Mouse (Mus musculus): ENCODE measurements at regions not wholly inside any gene's neighbourhood (a gene's known extent, or its start where the extent isn't known, plus 50 kb on each side); places are given as distances from the start of the nearest gene placed in this dataset.
A peak's percentile ranks its signal among the peaks of the same experiment; 100 is the strongest.

DNA sequence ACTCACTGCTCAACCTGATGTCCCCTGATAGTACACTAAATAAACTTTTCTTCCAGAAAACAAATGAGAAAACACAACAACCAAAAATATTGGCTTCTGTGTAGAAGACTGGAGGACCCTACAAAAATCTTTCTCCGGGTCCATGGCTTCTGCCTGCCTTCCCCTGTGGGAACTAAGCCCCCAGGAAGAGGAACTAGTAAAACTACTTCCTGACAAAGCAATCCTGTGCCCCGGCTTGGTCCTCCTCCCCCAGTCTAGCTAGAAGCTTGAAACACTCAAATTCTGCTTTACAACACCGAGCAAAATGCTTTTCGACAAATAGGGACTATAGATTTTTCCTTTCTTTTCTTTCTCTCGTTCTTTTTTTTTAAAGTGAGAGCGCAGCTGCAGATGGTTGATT is 51.3 kb upstream of the Mki67 start:
- no peak for DNase-seq (ENCODE audit: extremely low read depth, low read depth)

DNA sequence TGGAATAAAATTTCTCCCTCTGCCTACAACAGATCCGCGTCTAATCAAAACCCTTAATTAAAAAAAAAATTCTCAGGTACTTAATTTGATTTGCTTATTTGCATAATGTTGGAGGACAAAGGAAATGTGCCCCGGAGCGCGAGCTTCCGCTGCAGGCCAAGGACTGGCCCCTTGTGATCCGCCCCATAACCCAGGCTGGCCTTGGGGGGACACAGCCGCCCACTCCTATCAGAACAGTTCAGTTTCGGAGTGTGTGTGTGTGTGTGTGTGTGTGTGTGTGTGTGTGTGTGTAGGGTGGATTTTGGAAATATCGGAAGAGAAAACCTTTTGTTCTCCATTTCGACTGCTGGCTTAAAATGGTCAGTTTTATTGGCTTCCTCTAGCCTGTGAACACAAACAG is 51.9 kb upstream of the Mki67 start:
- no peak for DNase-seq (ENCODE audit: extremely low read depth, low read depth)

DNA sequence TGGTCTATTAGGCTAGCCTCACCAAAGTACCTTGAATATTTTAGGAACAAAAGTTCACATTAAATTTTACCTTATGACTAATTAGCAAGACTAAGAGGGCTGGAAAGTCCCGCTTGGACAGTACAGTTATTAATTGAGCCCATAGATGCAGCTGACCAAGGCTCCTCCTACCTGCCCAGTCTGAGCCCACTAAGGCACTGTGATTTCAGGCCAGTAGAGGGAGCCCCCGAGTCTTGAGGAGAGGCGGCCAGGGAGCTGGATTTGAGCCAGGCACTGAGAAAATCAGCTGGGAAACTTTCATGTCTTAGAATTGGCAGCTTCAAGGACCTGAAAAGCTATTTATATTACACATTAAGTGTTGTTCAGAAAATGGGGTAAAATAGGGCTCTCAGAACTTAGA is 52.4 kb upstream of the Mki67 start:
- DNase-seq (ENCODE audit: extremely low read depth, low read depth) = peak; percentile 24

DNA sequence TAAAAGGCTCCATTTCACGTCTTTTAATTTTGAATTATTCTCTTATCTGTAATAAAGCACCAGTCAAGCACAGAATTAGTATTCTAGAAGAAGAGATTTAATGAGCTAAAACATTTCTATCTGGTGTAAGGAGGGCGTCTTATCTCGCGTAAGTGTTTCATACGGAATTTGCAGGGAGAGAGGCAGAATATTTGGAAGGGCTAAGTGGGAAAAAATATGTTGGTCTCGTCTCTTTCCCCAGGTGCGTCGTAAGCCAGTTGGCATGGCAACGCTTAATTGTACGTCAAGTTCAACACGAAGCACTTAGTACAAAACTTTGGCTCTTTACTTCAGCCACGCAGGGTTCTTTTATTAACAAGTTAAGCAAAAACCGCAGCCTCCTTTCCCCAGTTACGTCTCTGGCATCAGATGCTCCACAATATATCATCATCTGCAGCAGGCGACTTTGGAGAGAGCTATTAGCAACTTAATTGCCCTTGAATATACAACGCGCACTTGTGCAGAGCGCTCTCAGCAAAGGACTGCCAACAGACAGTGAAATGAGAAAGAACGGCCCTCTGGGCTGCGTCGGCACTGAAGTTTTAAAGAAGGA is 53.0 kb upstream of the Mki67 start:
- DNase-seq (ENCODE audit: extremely low read depth, low read depth) = no peak

DNA sequence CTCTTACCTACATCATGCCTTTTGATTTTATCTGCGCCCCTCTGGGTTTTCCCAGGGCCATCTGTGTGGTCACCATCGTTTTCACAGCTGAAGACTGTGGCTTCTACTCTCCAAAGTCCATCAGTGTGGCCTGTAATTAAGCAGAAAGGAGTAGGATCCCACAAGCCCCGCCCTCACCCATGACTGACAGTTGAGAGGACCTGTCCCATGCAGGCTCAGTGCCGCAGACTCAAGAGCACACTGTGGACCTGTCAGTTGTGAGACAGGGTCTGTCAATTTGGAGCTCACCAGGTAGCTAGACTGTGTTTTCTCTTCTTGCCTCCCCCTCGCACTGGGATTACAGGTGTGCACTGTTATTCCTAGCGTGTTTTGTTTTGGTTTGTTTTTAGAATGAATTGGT is 53.9 kb upstream of the Mki67 start:
- DNase-seq (ENCODE audit: extremely low read depth, low read depth) = no peak

DNA sequence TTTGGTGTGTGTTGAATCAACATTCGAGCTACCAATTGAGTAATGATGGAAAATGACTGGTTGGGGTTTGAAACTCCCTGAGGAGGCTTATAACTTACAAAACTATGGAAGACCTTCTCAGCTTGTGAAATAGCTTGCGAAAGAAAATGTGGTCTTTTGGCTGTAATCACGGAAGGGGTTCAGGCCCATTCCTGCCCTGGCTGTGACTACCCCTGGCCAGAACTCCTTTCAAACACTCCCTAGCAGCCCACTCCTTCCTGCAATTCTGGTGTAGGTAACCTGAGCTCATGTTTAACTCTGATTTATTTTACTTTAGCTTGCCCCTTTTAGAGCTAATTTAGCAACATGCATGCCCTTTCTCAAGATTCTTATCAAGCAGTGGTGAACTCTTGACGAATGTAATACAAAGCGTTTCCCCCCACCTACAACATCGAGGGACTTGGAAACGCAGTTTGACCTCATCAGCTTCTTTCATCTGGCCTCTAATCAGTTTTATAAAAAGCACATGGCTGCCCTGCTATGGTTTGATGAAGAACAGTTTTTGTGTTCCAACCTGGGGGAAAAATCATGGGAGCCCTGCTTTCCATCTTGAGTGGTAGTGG is 59.8 kb upstream of the Mki67 start:
- no peak for DNase-seq (ENCODE audit: extremely low read depth, low read depth)

DNA sequence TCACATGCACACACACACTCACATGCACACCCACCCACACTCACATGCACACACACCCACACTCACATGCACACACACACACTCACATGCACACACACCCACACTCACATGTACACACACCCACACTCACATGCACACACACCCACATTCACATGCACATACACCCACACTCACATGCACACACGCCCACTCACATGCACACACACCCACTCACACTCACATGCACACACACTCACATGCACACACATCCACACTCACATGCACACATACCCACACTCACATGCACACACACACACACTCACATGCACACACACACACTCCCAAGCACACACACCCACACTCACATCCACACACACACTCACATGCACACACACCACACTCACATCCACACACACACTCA is 74.0 kb upstream of the Mki67 start:
- DNase-seq (ENCODE audit: extremely low read depth, low read depth) = no peak

DNA sequence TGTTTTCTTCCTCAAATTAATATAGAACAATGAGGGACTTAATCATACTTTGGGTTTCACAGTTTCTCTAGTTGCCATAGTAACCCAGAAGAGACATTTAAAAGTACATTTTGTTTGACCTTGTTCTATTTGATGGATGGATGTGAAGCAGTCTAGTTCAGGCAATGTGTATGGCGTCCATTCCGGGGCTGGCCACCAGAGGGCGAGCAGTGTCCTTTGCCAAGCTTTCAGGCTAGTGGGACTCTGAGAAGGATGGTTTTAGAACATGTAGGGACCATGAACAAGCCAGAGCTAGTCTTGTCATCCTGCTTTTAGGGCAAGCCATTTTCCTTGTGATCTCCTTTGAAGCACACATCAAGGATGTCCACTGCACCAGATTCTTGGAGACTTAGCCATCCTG is 74.8 kb upstream of the Mki67 start:
- DNase-seq (ENCODE audit: extremely low read depth, low read depth) = no peak

DNA sequence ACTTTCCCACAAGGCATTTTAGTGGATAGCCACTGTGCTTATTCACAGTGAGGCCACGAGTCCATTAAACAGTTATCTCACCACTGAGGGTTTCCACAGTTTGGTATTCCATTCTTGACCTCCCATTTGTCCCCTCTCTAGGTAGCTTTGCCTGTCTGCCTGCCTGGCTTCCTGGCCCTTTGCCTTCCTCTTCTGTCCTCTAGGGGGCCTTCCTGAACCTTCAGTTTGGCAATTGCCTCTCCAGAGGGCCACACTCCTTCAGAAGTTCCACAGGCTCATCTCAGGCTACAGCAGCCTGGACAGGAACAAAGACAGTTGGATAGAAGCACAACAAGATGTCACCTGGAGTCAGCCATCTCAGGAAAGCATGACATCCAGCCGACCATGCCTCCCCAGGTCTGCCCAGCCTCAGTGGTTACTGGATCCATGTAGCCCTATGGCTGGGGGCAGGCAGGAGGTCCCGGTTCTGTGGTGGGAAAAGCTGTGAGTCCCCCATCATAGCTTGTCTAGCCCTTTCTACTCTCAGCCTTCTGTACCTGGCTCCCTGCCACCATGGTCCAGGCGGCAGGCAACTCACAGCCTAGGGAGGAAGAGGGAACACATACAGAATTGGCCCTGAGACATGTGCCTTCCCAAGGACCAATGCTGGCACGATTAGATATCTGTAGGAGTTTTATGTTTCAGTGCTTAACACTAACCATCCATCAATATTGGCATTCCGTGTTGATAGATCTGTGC is 76.0 kb upstream of the Mki67 start:
- DNase-seq (ENCODE audit: extremely low read depth, low read depth) = no peak

DNA sequence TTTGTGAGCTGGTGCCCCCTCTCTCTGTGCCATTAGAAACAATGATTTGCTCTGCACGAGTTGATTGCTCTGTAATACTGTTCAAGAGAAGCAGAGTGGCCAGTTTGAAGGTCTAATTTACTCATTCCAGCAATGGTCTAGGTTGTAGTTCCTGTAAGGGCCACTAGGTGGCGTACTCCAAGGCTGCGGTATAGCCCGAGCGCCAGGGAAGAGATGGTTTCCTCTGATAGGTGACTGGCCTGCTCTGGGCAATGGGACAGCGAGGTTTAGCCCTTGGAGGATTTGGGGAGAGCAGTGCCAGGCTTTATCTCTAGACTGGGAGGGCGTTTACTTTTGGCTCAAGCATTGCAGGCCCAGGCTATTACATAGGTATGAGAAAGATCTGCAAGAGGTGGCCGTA is 76.8 kb upstream of the Mki67 start:
- no peak for DNase-seq (ENCODE audit: extremely low read depth, low read depth)

DNA sequence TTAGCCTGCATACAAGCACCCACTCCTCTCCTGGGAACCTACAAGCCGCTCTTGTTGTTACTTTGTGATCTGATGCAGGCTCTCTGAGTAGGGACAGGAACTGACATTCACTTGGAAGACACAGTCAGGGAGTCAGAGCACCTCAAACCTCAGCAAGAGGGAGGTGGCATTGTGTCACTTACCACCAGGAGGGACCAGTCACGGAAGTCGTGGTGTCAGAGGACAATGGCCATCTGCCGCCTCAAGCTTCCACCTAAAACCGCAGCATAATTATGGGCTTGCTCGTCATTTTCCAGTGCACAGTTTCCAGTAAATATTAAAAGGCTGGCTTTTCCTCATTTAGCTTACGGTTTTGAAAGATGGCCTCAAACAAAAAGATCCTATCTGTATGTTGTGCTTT is 78.1 kb upstream of the Mki67 start:
- no peak for DNase-seq (ENCODE audit: extremely low read depth, low read depth)

DNA sequence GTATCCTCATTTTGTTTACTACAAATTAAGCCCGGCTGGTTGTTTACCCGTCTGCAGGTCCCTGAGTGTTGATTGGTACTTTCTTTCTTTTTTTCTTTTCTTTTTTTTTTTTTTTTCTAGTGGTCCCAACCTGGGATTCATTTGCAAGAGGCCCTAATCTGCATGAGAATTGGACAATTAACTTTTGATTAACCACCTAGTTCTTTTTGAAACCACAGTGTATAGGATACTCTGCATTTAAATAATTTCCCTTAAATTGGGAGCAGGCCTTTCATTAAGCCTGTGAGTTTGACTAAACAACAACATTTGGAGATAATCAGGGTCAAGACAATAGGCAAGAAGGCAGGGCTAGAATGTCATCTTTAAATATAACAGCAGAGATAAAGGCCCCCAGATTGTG is 78.5 kb upstream of the Mki67 start:
- DNase-seq (ENCODE audit: extremely low read depth, low read depth) = no peak

DNA sequence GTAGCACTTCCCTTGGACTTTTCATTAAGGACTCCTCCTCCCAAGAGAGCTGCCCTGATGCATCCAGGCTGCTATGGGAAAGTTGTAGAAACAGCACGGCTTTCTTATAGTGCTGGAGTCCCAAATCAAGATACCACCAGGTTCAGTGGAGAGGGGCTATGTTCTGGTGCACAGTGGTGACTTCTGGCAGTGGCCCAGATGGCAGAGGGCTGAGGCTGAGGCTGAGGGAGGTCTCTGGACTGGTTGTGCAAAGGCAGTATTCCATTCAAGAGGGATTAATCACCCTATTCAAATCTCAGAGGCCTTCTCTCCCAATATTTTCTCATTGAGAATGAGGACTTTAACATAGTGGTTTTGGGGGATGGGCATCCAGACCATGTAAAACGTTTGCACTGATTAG is 82.3 kb upstream of the Mki67 start:
- no peak for DNase-seq (ENCODE audit: extremely low read depth, low read depth)

DNA sequence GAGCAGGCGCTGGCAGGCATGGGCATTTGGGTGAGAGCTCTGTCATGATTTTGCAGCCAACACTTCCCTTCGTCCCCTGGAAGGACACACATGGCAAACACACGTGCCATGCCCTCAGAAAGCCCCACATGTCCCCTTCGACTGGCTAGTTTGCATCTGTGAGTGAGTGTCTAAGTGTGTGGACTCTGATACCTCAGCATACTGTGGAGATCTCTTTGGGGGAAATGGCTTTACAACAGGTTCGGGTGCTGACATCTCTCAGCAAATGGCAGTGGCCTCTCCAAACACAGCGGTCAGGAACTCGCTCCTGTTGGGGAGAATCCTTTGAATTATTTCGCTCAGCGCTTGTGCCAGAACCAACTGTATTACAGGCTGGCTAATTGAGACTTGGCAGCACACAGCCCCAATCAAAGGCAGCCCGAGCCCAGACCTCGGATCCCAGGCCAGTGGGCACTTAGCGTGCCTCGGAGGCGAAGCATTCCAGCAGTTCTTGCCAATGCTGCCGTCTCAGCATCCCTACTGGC is 86.5 kb upstream of the Mki67 start:
- DNase-seq (ENCODE audit: extremely low read depth, low read depth) = no peak

DNA sequence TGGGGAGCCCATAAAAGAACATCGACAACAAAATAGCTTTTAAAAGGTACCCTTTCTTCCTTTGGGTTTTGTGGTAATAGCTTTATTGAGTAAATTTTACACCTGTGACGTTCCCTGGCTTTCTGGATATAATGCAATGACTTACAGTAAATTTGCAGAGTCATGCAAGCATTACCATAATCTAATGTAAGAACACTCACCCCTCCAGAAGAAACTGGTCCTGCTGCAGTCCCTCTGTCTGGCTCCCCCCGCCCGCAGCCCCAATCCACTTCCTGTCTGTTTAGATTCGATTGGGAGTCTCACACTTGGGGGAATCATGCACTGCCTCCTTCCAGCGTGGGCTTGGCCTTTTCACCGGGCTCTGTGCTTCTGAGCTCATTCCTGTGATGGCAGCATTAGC is 88.6 kb upstream of the Mki67 start:
- DNase-seq (ENCODE audit: extremely low read depth, low read depth) = no peak

DNA sequence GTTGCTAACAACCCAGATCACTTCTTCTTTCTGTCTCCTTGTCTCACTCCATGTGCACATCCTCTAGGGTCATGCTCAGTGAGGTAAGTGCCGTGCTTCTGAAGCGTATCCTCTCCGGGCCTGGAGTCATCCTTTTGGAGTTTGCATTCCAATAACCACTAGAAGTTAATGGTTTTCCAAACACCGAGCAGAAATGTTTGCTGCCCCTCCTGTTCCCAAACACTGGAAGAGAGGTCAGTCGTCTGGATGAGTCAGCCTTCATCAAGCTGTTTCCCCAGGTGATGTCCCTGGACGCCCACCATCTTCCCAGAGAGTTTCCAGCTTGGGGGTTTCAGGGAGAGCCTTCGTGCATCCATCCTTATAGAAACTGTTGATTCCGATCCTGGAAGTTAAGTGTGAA is 90.0 kb upstream of the Mki67 start:
- no peak for DNase-seq (ENCODE audit: extremely low read depth, low read depth)

DNA sequence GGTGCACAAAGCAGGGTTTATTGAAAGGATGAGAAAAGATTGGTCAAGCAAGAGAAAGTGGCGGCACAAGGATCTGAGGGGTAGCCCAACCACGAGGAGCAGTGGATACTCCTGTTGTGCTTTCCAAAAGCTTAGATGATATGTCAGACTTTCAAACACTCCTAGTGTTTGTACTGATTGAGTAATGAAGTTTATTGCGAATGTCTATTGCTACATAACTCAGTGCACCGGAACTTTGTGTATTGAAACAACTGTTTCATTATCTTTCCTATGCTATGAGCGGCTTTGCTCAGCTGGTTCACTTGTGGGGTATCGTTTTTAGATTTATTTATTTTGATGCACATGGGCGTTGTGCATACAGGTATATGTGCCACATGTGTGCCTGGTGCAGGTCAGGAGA is 90.5 kb upstream of the Mki67 start:
- DNase-seq (ENCODE audit: extremely low read depth, low read depth) = no peak

DNA sequence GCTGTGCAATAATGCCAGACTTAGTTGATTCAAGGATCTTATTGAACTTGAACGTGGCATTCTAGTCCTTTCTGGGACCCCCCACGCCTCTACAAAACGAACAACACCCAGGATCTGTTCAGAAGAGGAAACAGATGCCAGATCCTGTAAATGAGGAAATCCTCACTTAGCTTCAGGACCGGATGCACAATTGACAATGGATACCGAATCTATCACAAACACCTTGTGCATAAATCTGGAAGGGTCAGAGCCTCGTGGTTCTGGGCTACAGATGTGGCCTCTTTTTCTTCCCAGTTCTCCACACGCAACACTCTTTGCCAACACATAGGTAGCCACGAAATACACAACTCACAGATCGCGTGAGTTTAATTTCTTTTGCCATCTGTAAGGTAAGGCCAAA is 93.0 kb upstream of the Mki67 start:
- DNase-seq (ENCODE audit: extremely low read depth, low read depth) = no peak

DNA sequence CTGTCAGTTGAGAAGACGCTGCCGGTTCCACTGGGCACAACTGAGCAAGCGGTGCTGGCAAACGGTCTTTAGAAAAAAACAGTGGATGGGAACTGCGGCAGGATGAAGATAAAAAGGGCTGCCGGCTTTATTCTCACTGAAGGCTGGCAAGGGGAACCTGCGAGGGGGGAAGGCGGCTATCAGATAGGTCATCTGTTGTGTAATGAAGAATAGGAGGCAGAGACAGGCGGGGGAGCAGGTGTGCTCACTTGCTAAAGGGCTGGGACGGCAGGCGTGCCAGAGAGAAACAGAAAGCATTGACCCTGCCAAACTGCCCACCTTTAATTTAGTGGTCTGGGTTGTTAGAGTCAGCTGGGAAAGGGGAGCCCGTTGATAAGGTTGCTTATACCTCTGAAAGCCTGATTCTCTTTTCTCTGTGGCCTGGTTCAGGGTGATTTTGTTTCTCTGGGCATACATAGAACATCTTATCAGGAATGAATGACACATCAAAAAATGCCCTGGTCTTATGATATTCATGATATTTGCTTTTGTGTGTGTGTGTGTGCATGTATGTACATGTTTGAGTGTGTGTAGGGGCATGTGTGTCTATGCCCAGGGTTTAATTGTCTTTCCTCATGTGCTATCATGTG is 93.7 kb upstream of the Mki67 start:
- no peak for DNase-seq (ENCODE audit: extremely low read depth, low read depth)

DNA sequence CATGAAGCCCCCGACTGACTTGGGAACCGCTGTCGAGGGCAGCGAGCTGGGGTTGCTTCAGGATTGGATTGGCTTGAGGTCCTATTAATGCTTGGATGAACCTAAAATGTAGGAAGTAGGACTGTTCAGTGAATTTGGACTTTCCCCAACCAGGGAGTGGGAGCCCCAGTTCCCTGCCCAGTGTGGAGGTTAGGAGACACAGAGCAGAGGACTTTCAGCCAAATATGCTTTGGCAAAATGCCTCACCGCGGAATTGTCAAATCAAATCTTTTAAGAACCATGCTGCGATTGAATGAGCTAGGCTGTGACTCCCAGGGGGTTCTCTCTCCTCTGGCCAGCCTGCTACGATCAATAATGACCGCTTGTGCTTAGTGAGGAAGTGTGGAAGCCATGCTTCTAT is 94.8 kb upstream of the Mki67 start:
- no peak for DNase-seq (ENCODE audit: extremely low read depth, low read depth)

DNA sequence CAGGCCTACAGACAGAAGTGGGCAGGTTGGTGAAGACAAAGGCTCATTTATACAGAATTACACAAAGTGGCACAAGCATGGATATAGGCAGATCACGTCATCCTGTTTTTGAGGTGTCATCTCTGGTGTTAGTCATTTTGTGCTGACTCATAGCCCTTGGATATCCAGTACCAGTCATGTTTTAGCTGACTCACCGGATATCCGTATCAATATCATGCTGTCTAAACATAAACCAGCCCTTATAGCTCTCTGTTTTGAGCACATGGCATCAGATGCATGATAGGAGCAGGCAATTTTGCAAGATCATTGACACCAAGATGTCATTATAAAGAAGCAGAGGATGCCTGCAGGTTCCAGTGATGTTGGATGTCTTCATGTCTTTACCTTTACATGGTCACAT is 97.5 kb upstream of the Mki67 start:
- DNase-seq (ENCODE audit: extremely low read depth, low read depth) = no peak

DNA sequence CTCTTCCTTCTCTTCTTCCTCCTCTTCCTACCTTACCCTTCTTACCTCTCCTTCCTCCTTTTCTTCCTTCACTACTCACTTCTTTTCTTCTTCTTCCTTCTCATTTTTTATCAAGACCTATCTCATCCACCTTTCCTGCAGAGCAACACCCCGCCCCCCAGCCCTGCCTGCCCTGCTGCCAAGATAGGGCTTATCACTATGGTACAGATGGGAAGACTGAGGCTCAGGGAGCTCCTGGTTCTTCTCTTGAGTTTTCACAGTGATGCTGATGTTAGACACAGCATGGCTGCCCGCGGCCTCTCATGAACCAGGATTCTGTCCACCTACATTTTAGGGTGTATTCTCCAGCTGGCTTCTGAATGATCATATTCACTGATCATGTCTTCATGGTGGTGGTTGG is 100.0 kb upstream of the Mki67 start:
- no peak for DNase-seq (ENCODE audit: extremely low read depth, low read depth)

DNA sequence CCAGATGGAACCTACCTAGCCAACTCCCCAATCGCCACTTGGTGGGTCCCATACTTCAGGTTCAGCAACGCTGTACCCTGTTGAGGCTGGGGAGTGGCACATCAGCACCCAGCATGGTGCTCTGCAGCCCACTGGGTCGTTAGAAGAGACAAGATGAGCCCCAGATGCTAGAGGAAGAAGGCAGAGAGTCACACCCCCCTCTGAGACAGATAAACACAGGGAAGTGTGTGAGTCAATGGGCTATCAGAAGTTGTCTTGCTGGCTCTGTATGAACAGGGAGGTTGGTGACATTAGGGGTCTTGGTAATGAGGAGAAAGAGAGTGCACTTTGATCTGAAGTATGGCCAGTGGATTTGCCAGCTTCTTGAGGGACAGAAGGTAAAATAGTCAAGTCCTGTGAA is 101.7 kb upstream of the Mki67 start:
- no peak for DNase-seq (ENCODE audit: extremely low read depth, low read depth)
